Mouse (Mus musculus) small intestine, adult 2 months (tissue): ENCODE measurements around the gene Fgfr1op. TPM values are rescaled to one million over a fixed set of nuclear protein-coding genes. Genes with fewer than 3 reads are reported as not detected.

Experiments
- H3K27ac ChIP-seq: fragments of 200-500 bp; 2 replicates; pipeline ENCODE4 v1.5.1; 2012; ENCODE audit warnings: low read depth, low read length, control low read depth, inconsistent platforms; ENCODE audit not compliant: insufficient read depth
- H3K27me3 ChIP-seq: fragments of 200-500 bp; 2 replicates; pipeline ENCODE4 v1.6.1; 2012; ENCODE audit warnings: mild to moderate bottlenecking, moderate library complexity, low read length, inconsistent platforms; ENCODE audit not compliant: control insufficient read depth, insufficient read depth
- H3K36me3 ChIP-seq: fragments of 200-500 bp; 2 replicates; pipeline ENCODE4 v1.6.1; 2012; ENCODE audit warnings: mild to moderate bottlenecking, low read length, control low read depth, inconsistent platforms; ENCODE audit not compliant: control insufficient read depth, insufficient read depth
- H3K4me1 ChIP-seq: fragments of 200-500 bp; 2 replicates; pipeline ENCODE4 v1.6.1; 2012; ENCODE audit warnings: low read length, inconsistent platforms, mixed read lengths; ENCODE audit not compliant: control insufficient read depth, insufficient read depth, insufficient read length
- H3K4me3 ChIP-seq: fragments of 200-500 bp; 2 replicates; pipeline ENCODE4 v1.5.1; 2012; ENCODE audit warnings: low read depth, mild to moderate bottlenecking, control low read depth, inconsistent platforms, low read length, moderate library complexity
- CTCF ChIP-seq: fragments of 200-500 bp; IDR thresholded peaks from 2 replicates; pipeline ENCODE4 v1.5.1; 2012; ENCODE audit warnings: low read depth, mild to moderate bottlenecking, control low read depth, inconsistent platforms, low read length, moderate library complexity, mixed read lengths; ENCODE audit not compliant: insufficient replicate concordance, insufficient read length; ENCODE audit errors: extremely low read depth
- POLR2A ChIP-seq: fragments of 200-500 bp; IDR thresholded peaks from 2 replicates; pipeline ENCODE4 v1.6.1; 2012; ENCODE audit warnings: low read depth, mild to moderate bottlenecking, control low read depth, inconsistent platforms, low read length, moderate library complexity
- WGBS: fragments of 180-500 bp; shearing (Covaris S2); methylation state at CpG from one replicate; pipeline ENCODE4 v1.1.7; 2018; 5-methylcytosine and 5-hydroxymethylcytosine counted together
- polyA plus RNA-seq: library from polyadenylated mRNA; depleted of rRNA; stranded (reverse); fragments of >200 nt; gene quantifications from 2 replicates; pipeline ENCODE4 v1.2.3, GENCODE M21; 2012

Gene Fgfr1op
- polyA plus RNA-seq, 1 experiment, result 0.38 TPM

- 66% methylated on average over 7 of the region's 7 CpGs for WGBS
- H3K36me3 ChIP-seq, result peaks cover 43% of the 10 kb centered on the region
- H3K27ac ChIP-seq, result no peak overlapping the region
- H3K4me1 ChIP-seq, result no peaks in the 10 kb centered on the region
- no peaks in the 10 kb centered on the region for H3K27me3 ChIP-seq
- TF ChIP-seq POLR2A, result no peak
- TF ChIP-seq CTCF, result no peak
- no peak overlapping the region for H3K4me3 ChIP-seq
Observed at GRCm38 (mm10) chr17:8170331-8170730, 5.0 kb downstream of the Fgfr1op start.

- Histone ChIP-seq H3K27me3 (no peaks in the 10 kb centered on the region), H3K36me3 (peaks cover 50% of the 10 kb centered on the region), H3K4me3 (no peak overlapping the region), H3K27ac (no peak overlapping the region), H3K4me1 (no peaks in the 10 kb centered on the region)
- no peak for TF ChIP-seq POLR2A
- no peak for TF ChIP-seq CTCF
- 73% methylated on average over 4 of the region's 4 CpGs for WGBS
Observed at GRCm38 (mm10) chr17:8171081-8171480, 5.8 kb downstream of the Fgfr1op start.

- Histone ChIP-seq H3K4me3 (no peak overlapping the region), H3K27me3 (no peaks in the 10 kb centered on the region), H3K27ac (no peak overlapping the region), H3K36me3 (peaks cover 54% of the 10 kb centered on the region), H3K4me1 (no peaks in the 10 kb centered on the region)
- WGBS, result 95% methylated on average over 5 of the region's 5 CpGs
- TF ChIP-seq POLR2A (no peak), CTCF (no peak)
Observed at GRCm38 (mm10) chr17:8177090-8177489, 11.8 kb downstream of the Fgfr1op start.

- Histone ChIP-seq H3K4me1 (no peaks in the 10 kb centered on the region), H3K27ac (no peak overlapping the region), H3K4me3 (no peak overlapping the region), H3K27me3 (no peaks in the 10 kb centered on the region), H3K36me3 (peaks cover 58% of the 10 kb centered on the region)
- WGBS, result 85% methylated on average over 5 of the region's 5 CpGs
- no peak for TF ChIP-seq POLR2A
- no peak for TF ChIP-seq CTCF
Observed at GRCm38 (mm10) chr17:8183815-8184214, 18.5 kb downstream of the Fgfr1op start.

- WGBS, result 74% methylated on average over 7 of the region's 7 CpGs
- H3K36me3 ChIP-seq, result peaks cover 56% of the 10 kb centered on the region
- no peaks in the 10 kb centered on the region for H3K27me3 ChIP-seq
- TF ChIP-seq CTCF, result no peak
- no peak for TF ChIP-seq POLR2A
- H3K4me3 ChIP-seq, result no peak overlapping the region
- H3K4me1 ChIP-seq, result no peaks in the 10 kb centered on the region
- no peak overlapping the region for H3K27ac ChIP-seq
Observed at GRCm38 (mm10) chr17:8184217-8184616, 18.9 kb downstream of the Fgfr1op start.

- 90% methylated on average over 8 of the region's 8 CpGs for WGBS
- Histone ChIP-seq H3K27me3 (no peaks in the 10 kb centered on the region), H3K4me3 (no peak overlapping the region), H3K27ac (no peak overlapping the region), H3K36me3 (peaks cover 46% of the 10 kb centered on the region), H3K4me1 (no peaks in the 10 kb centered on the region)
- TF ChIP-seq CTCF, result no peak
- TF ChIP-seq POLR2A, result no peak
Observed at GRCm38 (mm10) chr17:8193678-8194077, 28.4 kb downstream of the Fgfr1op start.

GRCm38 (mm10) chr17:8195685-8196376 lies 30.5 kb downstream of the Fgfr1op start:
- TF ChIP-seq CTCF (no peak), POLR2A (no peak)
- H3K27ac ChIP-seq, result peak overlapping the region; percentile 69
- H3K36me3 ChIP-seq, result peaks cover 28% of the 10 kb centered on the region
- WGBS, result 73% methylated on average over 8 of the region's 8 CpGs
- no peaks in the 10 kb centered on the region for H3K27me3 ChIP-seq
- H3K4me1 ChIP-seq, result no peaks in the 10 kb centered on the region
- no peak overlapping the region for H3K4me3 ChIP-seq
